Mouse (Mus musculus) embryonic facial prominence, embryonic 14.5 days (tissue): ENCODE results near the gene Itgad. TPM values are rescaled to one million over a fixed set of nuclear protein-coding genes. Genes with fewer than 3 reads are reported as not detected.
A peak's percentile ranks its signal among the peaks of the same experiment; 100 is the strongest.

Experiments used
- ATAC-seq: fragments of 200-750 bp; cut with Nextera tagmentation; 2 replicates; pipeline ENCODE4 v1.8.0; 2017; ENCODE audit warnings: low read depth, moderate number of reproducible peaks, moderate TSS enrichment
- DNase-seq: peaks from one replicate; pipeline ENCODE4 v3.0.0-alpha.2; 2015; ENCODE audit warnings: low spot score
- H3K27ac ChIP-seq: fragments of 300-500 bp; sonication (generic); replicated peaks from 2 replicates; pipeline ENCODE4 v1.5.1; 2014; ENCODE audit warnings: low read depth, mild to moderate bottlenecking, low read length, moderate library complexity
- H3K27me3 ChIP-seq: fragments of 300-500 bp; sonication (generic); replicated peaks from 2 replicates; pipeline ENCODE4 v1.6.1; 2014; ENCODE audit warnings: low read length; ENCODE audit not compliant: control insufficient read depth, insufficient read depth
- H3K36me3 ChIP-seq: fragments of 300-500 bp; sonication (generic); 2 replicates; pipeline ENCODE4 v1.6.1; 2014; ENCODE audit warnings: low read length, mixed read lengths; ENCODE audit not compliant: control insufficient read depth, insufficient read depth
- H3K4me1 ChIP-seq: fragments of 300-500 bp; sonication (generic); 2 replicates; pipeline ENCODE4 v1.6.1; 2014; ENCODE audit warnings: antibody characterized with exemption, low read length; ENCODE audit not compliant: control insufficient read depth, insufficient read depth
- H3K4me2 ChIP-seq: fragments of 300-500 bp; sonication (generic); 2 replicates; pipeline ENCODE4 v1.6.1; 2014; ENCODE audit warnings: low read depth, mild to moderate bottlenecking, low read length, moderate library complexity, mixed read lengths
- H3K4me3 ChIP-seq: fragments of 300-500 bp; sonication (generic); 2 replicates; pipeline ENCODE4 v1.5.1; 2014; ENCODE audit warnings: low read depth, mild to moderate bottlenecking, low read length
- H3K9ac ChIP-seq: fragments of 300-500 bp; sonication (generic); 2 replicates; pipeline ENCODE4 v1.6.1; 2014; ENCODE audit warnings: low read depth, mild to moderate bottlenecking, low read length, moderate library complexity, mixed read lengths
- H3K9me3 ChIP-seq: fragments of 300-500 bp; sonication (generic); 2 replicates; pipeline ENCODE4 v1.6.1; 2016; ENCODE audit warnings: low read length; ENCODE audit not compliant: control insufficient read depth
- WGBS: fragments of 180-500 bp; shearing (Covaris S2); extraction: QIAGEN DNeasy Blood & Tissue Kit; methylation state at CpG from one replicate; pipeline ENCODE4 v1.1.7; 2014; 5-methylcytosine and 5-hydroxymethylcytosine counted together
- polyA plus RNA-seq: library from polyadenylated mRNA; unstranded; fragments of >200 nt; fragmentation: Nextera tagmentation; extraction: Ambion mirVana; gene quantifications from 2 replicates; pipeline ENCODE4 v1.2.1, GENCODE M21; 2014

Itgad gene
- polyA plus RNA-seq, 1 experiment from 2014 or later, result not detected

DNA sequence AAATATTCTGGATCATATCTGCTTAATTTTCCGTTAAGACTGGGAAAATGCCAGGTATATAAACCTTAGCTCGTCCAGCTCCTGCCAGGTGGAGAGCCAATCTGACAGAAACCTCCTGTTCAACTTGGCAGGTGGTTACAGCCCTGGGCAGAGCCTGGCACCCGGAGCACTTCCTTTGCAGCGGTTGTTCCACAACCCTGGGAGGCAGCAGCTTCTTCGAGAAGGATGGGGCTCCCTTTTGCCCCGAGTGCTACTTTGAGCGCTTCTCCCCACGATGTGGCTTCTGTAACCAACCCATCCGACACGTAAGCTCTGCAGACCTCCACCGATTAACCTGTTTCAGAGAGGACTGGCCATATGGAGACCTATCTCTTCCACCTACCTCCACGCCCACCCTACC lies 97.8 kb downstream of the Itgad start:
- Histone ChIP-seq H3K4me3 (no peak overlapping the region; the same call in 1 of the 2 replicates), H3K4me1 (peaks cover 19% of the 10 kb centered on the region), H3K9me3 (no peaks in the 10 kb centered on the region), H3K27ac (no peak overlapping the region), H3K36me3 (peaks cover 26% of the 10 kb centered on the region), H3K4me2 (peak overlapping the region; percentile 48), H3K9ac (no peak overlapping the region), H3K27me3 (no peaks in the 10 kb centered on the region)
- 45% methylated on average over 12 of the region's 12 CpGs for WGBS
- no peak for ATAC-seq
- DNase-seq, result no peak

DNA sequence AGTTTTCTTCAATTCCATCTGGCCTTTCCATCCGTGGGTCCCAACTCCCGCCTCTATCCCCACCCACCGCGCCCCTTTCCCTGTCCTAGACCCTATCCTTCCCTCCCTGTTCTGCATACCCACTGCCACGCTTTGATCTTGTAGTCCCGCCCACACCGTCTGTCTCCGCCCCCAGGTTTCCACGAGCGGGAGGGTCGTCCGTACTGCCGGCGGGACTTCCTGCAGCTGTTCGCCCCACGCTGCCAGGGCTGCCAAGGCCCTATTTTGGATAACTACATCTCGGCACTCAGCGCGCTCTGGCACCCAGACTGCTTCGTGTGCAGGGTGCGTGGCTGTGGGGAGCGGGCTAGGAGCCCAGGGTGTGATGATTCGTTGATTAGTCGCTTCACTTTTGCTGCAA lies 98.4 kb downstream of the Itgad start:
- 13% methylated on average over 24 of the region's 24 CpGs for WGBS
- DNase-seq (peak; percentile 59), ATAC-seq (peak; percentile 34; the same call in 1 of the 2 replicates)
- peak overlapping the region; percentile 16; the same call in 1 of the 2 replicates for H3K9ac ChIP-seq
- H3K9me3 ChIP-seq, result no peaks in the 10 kb centered on the region
- H3K27me3 ChIP-seq, result no peaks in the 10 kb centered on the region
- no peak overlapping the region for H3K27ac ChIP-seq
- H3K4me3 ChIP-seq, result no peak overlapping the region; the same call in 1 of the 2 replicates
- H3K4me2 ChIP-seq, result peak overlapping the region; percentile 48
- H3K36me3 ChIP-seq, result peaks cover 26% of the 10 kb centered on the region
- H3K4me1 ChIP-seq, result peaks cover 19% of the 10 kb centered on the region

DNA sequence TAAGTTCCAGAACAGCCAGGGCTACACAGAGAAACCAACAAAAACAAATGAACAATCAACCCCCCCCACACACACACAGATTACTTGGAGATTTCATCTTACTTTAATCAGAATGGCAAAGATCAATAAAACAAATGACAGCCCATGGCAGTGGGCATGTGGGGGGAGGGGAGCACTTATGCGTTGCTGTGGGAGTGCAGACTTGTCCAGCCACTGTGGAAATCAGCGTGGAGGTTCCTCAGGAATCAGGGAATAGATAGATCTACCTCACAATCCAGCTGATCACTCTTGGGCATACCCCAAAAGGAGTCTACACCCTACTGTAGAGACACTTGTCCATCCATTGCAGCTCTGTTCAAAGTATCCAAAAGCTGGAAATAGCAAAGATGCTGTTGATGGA lies 100.8 kb downstream of the Itgad start:
- WGBS, result 48% methylated on average over 2 of the region's 2 CpGs
- Histone ChIP-seq H3K27ac (no peak overlapping the region), H3K4me2 (no peak overlapping the region), H3K4me1 (peaks cover 12% of the 10 kb centered on the region), H3K4me3 (no peak overlapping the region), H3K9ac (no peak overlapping the region), H3K27me3 (no peaks in the 10 kb centered on the region), H3K36me3 (peaks cover 23% of the 10 kb centered on the region), H3K9me3 (no peaks in the 10 kb centered on the region)
- no peak for ATAC-seq
- DNase-seq, result no peak

DNA sequence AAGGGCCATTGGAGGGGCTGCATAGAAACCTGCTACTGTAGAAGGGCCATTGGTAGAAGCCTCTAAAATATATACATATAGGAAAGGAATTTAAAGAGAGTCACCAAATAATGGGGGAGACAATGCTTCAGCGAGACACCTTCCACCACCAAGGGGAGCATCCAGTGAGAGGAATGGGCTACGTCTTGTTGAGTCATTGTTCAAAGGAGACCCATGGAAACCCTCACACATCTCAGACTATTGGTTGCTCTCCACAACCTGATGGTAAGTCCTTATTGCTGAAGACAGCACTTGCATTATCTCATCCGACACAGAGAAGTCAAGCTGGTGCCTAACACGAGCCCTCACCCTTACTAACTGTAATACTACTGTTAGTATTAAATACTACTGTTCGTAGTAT lies 101.6 kb downstream of the Itgad start:
- ATAC-seq, result no peak
- DNase-seq, result no peak
- Histone ChIP-seq H3K27me3 (no peaks in the 10 kb centered on the region), H3K4me1 (peaks cover 12% of the 10 kb centered on the region), H3K4me3 (no peak overlapping the region), H3K36me3 (peaks cover 16% of the 10 kb centered on the region), H3K9ac (no peak overlapping the region), H3K9me3 (no peaks in the 10 kb centered on the region), H3K4me2 (no peak overlapping the region), H3K27ac (no peak overlapping the region)
- 90% methylated on average over 5 of the region's 5 CpGs for WGBS

DNA sequence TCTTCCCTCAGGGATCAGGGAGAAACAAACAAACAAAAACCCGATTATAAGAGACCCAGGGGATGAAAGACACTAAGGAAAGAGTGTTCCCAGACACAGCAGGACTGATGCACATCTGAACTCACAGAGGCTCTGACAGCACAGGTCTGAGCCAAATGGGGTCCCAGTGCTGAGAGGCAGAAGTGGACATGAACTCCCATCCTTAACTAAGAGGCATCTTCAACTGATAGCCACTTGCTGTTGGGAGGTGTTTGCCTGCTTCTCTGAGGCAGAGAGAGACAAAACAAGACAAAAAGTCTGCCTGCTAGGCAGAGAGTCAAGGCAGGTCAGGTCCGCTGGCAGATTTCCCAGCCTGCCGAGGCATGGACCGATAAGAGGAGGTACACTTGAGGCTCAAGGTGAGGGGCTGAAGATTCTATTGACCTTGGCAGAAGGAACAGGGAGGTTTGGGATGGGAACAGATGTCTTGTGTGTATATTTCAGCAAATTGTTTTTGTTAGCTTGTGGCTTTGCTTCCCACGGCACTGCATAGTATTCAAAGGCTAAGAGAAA lies 102.7 kb downstream of the Itgad start:
- H3K4me3 ChIP-seq, result no peak overlapping the region
- no peak for ATAC-seq
- H3K9ac ChIP-seq, result no peak overlapping the region
- DNase-seq, result no peak
- H3K27ac ChIP-seq, result no peak overlapping the region
- H3K27me3 ChIP-seq, result no peaks in the 10 kb centered on the region
- H3K36me3 ChIP-seq, result peaks cover 16% of the 10 kb centered on the region
- no peak overlapping the region for H3K4me2 ChIP-seq
- WGBS, result 34% methylated on average over 5 of the region's 5 CpGs
- peaks cover 9% of the 10 kb centered on the region for H3K4me1 ChIP-seq
- no peaks in the 10 kb centered on the region for H3K9me3 ChIP-seq

DNA sequence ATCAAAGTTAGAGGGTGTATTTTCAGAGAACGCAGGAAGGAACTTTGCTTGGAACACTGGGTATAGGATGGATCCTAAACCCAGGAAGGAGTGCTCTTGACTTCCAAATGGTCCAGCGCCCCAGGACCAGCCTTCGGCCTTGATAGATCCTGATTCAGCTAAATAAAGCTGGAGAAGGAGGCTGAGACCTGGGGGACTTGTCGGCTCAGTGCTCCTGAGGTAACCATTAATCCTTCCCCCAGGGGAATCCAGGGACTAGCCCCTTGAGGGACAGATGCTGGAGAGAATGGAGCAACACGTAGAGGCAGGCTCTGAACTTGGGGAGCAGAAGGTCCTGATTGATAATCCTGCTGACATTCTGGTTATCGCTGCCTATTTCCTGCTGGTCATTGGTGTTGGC lies 111.2 kb downstream of the Itgad start, which contains the start of gene Slc5a2:
Gene Slc5a2 (plus strand): TSS at position 247 of the 400 bp plus-strand sequence.
- Histone ChIP-seq H3K4me3 (no peak within 1 kb of the TSS), H3K27me3 (no peaks in the 10 kb centered on the region), H3K27ac (no peak within 1 kb of the TSS), H3K4me2 (no peak within 1 kb of the TSS), H3K9ac (no peak within 1 kb of the TSS), H3K36me3 (no peaks in the 10 kb centered on the region; the same call in 1 of the 2 replicates), H3K9me3 (no peaks in the 10 kb centered on the region), H3K4me1 (no peaks in the 10 kb centered on the region)
- WGBS, result 80% methylated on average over 6 of the region's 6 CpGs
- no peak for DNase-seq
- no peak for ATAC-seq

DNA sequence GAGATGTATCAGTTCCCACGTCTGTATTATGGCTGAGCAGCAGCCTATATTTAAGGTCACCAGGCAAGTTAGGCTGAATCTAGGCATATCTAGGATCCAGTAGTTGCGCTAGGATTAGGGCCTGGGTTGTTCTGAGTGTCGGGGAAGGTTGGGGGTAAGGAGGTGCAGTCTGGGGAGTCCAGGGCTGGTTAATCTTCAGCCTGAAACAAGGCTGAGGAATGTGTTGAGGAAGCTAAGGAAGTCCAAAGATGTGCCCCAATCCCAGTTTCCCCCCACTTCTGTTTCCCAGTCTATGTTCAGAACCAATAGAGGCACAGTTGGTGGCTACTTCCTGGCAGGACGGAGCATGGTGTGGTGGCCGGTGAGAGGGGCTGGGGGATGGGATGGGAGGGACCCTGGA lies 111.9 kb downstream of the Itgad start:
- H3K9ac ChIP-seq, result no peak overlapping the region
- WGBS, result 74% methylated on average over 5 of the region's 5 CpGs

DNA sequence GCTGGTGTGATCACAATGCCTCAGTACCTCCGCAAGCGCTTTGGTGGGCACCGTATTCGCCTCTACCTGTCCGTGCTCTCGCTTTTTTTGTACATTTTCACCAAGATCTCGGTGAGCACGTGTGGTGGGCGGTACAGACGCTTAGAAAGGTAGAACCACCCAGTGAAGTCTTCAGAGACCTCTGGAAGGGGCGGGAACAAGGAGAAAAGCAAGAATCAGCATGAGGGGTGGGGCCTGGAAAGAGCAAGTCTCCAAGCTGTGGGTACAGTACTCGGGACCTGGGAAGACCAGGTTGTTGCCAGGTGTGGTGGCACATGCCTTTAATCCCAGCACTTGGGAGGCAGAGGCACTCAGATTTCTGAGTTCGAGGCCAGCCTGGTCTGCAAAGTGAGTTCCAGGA lies 113.2 kb downstream of the Itgad start:
- Histone ChIP-seq H3K4me3 (no peak overlapping the region), H3K27me3 (no peaks in the 10 kb centered on the region), H3K27ac (no peak overlapping the region), H3K36me3 (peaks cover 18% of the 10 kb centered on the region), H3K4me2 (no peak overlapping the region), H3K9me3 (no peaks in the 10 kb centered on the region), H3K4me1 (no peaks in the 10 kb centered on the region), H3K9ac (no peak overlapping the region)
- DNase-seq (no peak), ATAC-seq (no peak)
- WGBS, result 68% methylated on average over 13 of the region's 13 CpGs

More for the DNA sequence above, 111.9 kb downstream of the Itgad start:
- Histone ChIP-seq H3K27me3 (no peaks in the 10 kb centered on the region), H3K27ac (no peak overlapping the region), H3K9me3 (no peaks in the 10 kb centered on the region), H3K4me3 (no peak overlapping the region), H3K4me2 (no peak overlapping the region), H3K36me3 (peaks cover 6% of the 10 kb centered on the region; the same call in 1 of the 2 replicates), H3K4me1 (no peaks in the 10 kb centered on the region)
- ATAC-seq, result no peak
- DNase-seq, result no peak

DNA sequence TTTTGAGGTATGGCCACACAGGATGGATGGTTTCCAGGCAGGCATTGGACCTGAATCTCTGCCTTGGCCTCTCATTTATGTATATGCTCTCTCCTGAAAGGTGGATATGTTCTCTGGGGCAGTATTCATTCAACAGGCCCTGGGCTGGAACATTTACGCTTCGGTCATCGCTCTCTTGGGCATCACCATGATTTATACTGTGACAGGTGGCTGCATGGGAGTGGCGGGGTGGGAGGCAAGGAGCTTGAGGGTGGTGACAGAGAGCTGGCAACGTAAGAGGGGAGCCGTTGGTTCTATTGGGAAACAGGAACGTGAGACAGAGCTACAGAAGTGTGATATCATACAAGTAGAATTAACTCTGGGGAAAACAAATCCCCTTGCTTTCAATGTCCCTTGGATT lies 113.6 kb downstream of the Itgad start:
- Histone ChIP-seq H3K9me3 (no peaks in the 10 kb centered on the region), H3K9ac (no peak overlapping the region), H3K27me3 (no peaks in the 10 kb centered on the region), H3K4me3 (no peak overlapping the region), H3K4me1 (no peaks in the 10 kb centered on the region), H3K36me3 (peaks cover 22% of the 10 kb centered on the region), H3K4me2 (no peak overlapping the region), H3K27ac (no peak overlapping the region)
- DNase-seq (no peak), ATAC-seq (no peak)
- WGBS, result 82% methylated on average over 7 of the region's 7 CpGs
